Mouse (Mus musculus) mammary gland, adult 2 months (tissue): ENCODE results near the gene 9930104L06Rik. TPM values are rescaled to one million over a fixed set of nuclear protein-coding genes. Genes with fewer than 3 reads are reported as not detected.

Experiments used
- polyA plus RNA-seq: library from polyadenylated mRNA; depleted of rRNA; stranded (reverse); fragments of >200 nt; gene quantifications from 2 replicates; pipeline ENCODE4 v1.2.3, GENCODE M21; 2012; ENCODE audit warnings: low replicate concordance; rRNA removed

Gene 9930104L06Rik
- polyA plus RNA-seq: 9.7 and 11.8 TPM in 2 replicates

GRCm38 (mm10) chr4:124936613-124937471 lies at the start of gene 9930104L06Rik:
Gene 9930104L06Rik, plus strand, starts transcription at chr4:124937048.

GRCm38 (mm10) chr4:124939211-124939610 lies 2.4 kb downstream of the 9930104L06Rik start, which contains the start of gene Cdca8:
Gene Cdca8, minus strand, starts transcription at chr4:124939311.

DNA sequence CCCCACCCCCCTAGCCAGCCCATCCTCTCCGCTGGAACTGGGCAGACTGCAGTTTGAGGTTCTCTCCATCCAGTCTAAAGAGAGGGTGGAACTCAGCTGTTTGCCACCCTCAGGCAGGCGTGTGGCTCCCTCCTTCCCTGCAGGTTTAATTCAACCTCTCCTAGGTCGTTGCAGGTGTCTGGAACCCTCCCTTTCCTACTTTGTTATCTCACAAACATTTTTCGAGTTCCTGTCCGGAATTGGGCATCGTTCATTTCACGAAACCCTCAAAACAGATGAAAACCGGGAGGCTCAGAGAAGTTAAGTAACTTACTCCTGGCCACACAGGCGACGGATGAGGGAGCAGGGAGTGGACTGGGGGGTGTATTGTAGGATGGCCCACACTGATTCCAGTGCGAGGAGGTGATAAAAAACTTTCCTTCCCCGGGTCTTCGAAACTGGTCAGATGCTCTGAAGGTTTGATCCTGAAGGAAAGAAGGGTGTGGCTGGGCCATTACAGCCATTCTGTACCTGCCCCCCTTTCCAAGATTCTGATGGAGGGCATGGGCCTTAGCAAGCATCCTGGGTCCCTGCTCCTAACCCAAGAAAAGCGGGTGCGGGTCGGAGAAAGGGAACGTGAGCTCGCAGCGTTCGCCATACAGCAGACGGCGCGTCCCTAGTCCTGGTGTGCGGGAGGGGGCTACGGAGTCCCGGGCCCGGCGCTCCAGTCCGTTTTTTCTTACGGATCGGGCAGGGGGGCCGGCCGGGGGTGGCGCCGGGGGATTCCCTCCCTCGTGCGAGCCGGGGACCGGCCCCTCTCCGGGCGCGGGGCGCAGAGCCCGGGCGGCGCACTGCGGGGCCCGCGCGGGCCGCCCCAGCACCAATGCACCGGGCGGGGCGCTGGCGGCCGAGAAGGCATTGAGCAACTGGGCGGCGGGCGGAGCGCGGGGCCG lies 49.1 kb downstream of the 9930104L06Rik start, which contains the start of gene Rspo1:
TSS of gene Rspo1 (plus strand) at position 760 of the 932 bp plus-strand sequence.

Other genes with a start within 250 kb of the 9930104L06Rik start
- 2.9 and 5.9 TPM in 2 replicates for gene Utp11, start 243.4 kb upstream of the 9930104L06Rik start, polyA plus RNA-seq
- gene Fhl3, start 236.3 kb upstream of the 9930104L06Rik start, polyA plus RNA-seq: 41.5 and 102 TPM in 2 replicates
- gene Sf3a3, start 222.3 kb upstream of the 9930104L06Rik start, polyA plus RNA-seq: 7.8 and 11.2 TPM in 2 replicates
- 31.4 and 60.4 TPM in 2 replicates for gene Inpp5b, start 195.2 kb upstream of the 9930104L06Rik start, polyA plus RNA-seq
- 7.1 and 8.2 TPM in 2 replicates for gene Mtf1, start 134.9 kb upstream of the 9930104L06Rik start, polyA plus RNA-seq
- gene Yrdc, start 86.4 kb upstream of the 9930104L06Rik start, polyA plus RNA-seq: 32.9 and 51.7 TPM in 2 replicates
- gene 1110065P20Rik, start 85.9 kb upstream of the 9930104L06Rik start, polyA plus RNA-seq: 36.2 and 51.3 TPM in 2 replicates
- gene Maneal, start 74.9 kb upstream of the 9930104L06Rik start, polyA plus RNA-seq: 0.99 and 1.1 TPM in 2 replicates
- 0.09 and 0.11 TPM in 2 replicates for gene Epha10, start 56.1 kb upstream of the 9930104L06Rik start, polyA plus RNA-seq
- gene Cdca8, start 2.3 kb downstream of the 9930104L06Rik start, polyA plus RNA-seq: 2.2 and 5.8 TPM in 2 replicates
- gene Rspo1, start 49.4 kb downstream of the 9930104L06Rik start, polyA plus RNA-seq: 2.4 and 3.4 TPM in 2 replicates
- 10.1 and 20.9 TPM in 2 replicates for gene Gnl2, start 79.5 kb downstream of the 9930104L06Rik start, polyA plus RNA-seq
- 0.17 TPM in 1 of 2 replicates, not detected in the other for gene Dnali1, start 128.7 kb downstream of the 9930104L06Rik start, polyA plus RNA-seq
- 8.2 and 10.9 TPM in 2 replicates for gene Snip1, start 129.6 kb downstream of the 9930104L06Rik start, polyA plus RNA-seq
- 10.8 and 20.1 TPM in 2 replicates for gene Meaf6, start 148.1 kb downstream of the 9930104L06Rik start, polyA plus RNA-seq
- 15.6 and 26.2 TPM in 2 replicates for gene Zc3h12a, start 190.8 kb downstream of the 9930104L06Rik start, polyA plus RNA-seq